Comparison of ENCODE assay signal across 8 mouse cellular contexts in genomic region chr14:25739957-25740565, GRCm38 (mm10). TPM values are rescaled to one million over a fixed set of nuclear protein-coding genes. Genes with fewer than 3 reads are reported as not detected.
DNase-seq lines count a peak whose midpoint lies in the region; ATAC-seq and TF ChIP-seq lines count a peak whose summit lies in the region.

No protein-coding gene starts in this region.

- intact Hi-C loops in gastrocnemius, postnatal 14 days (cut with DNase I; ENCODE audit: low total_unique reads) = no loop called here
- intact Hi-C loops in left cerebral cortex, postnatal 36 days (cut with DNase I) = no loop called here

- TF ChIP-seq CTCF in forebrain, postnatal 0 days (IDR thresholded peaks at IDR 0.05; ENCODE audit: low read depth) = peak; percentile 35

- H3K27ac ChIP-seq in forebrain, postnatal 0 days (ENCODE audit: low read depth, low read length) = 0 out of 2 replicates have a peak overlapping the region, but pooled peaks have one; percentile 29
- H3K27ac ChIP-seq in forebrain, embryonic 11.5 days (ENCODE audit: low read depth, low read length) = no peak overlapping the region
- no peak overlapping the region for H3K27ac ChIP-seq in intestine, embryonic 15.5 days

- no peaks in the 10 kb centered on the region for H3K27me3 ChIP-seq in forebrain, postnatal 0 days (ENCODE audit: insufficient read depth, low read length)
- no peaks in the 10 kb centered on the region for H3K27me3 ChIP-seq in forebrain, embryonic 11.5 days (ENCODE audit: control insufficient read depth, insufficient read depth, low read length)
- no peaks in the 10 kb centered on the region for H3K27me3 ChIP-seq in intestine, embryonic 15.5 days (replicated peaks)

- no peak overlapping the region for H3K4me3 ChIP-seq in forebrain, postnatal 0 days (ENCODE audit: low read depth, low read length)
- no peak overlapping the region for H3K4me3 ChIP-seq in forebrain, embryonic 11.5 days (ENCODE audit: low read depth, low read length)
- H3K4me3 ChIP-seq in intestine, embryonic 15.5 days (replicated peaks) = no peak overlapping the region

- peaks cover 10% of the 10 kb centered on the region; the same call in 1 of the 2 replicates for H3K4me1 ChIP-seq in forebrain, postnatal 0 days (ENCODE audit: insufficient read depth)
- H3K4me1 ChIP-seq in forebrain, embryonic 11.5 days (replicated peaks; ENCODE audit: control insufficient read depth, insufficient read depth, low read length) = peaks cover 3% of the 10 kb centered on the region; the same call in 1 of the 2 replicates
- H3K4me1 ChIP-seq in intestine, embryonic 15.5 days (replicated peaks) = peaks cover 44% of the 10 kb centered on the region

- H3K4me2 ChIP-seq in forebrain, postnatal 0 days (ENCODE audit: low read depth) = no peak overlapping the region
- no peak overlapping the region for H3K4me2 ChIP-seq in forebrain, embryonic 11.5 days (ENCODE audit: low read depth, low read length, severe bottlenecking)
- H3K4me2 ChIP-seq in intestine, embryonic 15.5 days (replicated peaks) = no peak overlapping the region

- DNase-seq in forebrain, postnatal 0 days = peak; percentile 58
- no peak for DNase-seq in forebrain, embryonic 11.5 days (ENCODE audit: low spot score)
- peak; percentile 36 for DNase-seq in cerebellum, adult 11 months
- peak; percentile 65 for DNase-seq in gastrocnemius, postnatal 14 days
- DNase-seq in left cerebral cortex, postnatal 36 days (ENCODE audit: low spot score in 2 of 2) = peak; percentile 51 to 52
- no peak for DNase-seq in embryo, embryonic 10.5 days (ENCODE audit: low spot score)

- 82% methylated on average over 4 of the region's 4 CpGs for WGBS in forebrain, postnatal 0 days
- 80% methylated on average over 4 of the region's 4 CpGs for WGBS in forebrain, embryonic 11.5 days
- 79% methylated on average over 4 of the region's 4 CpGs for WGBS in intestine, embryonic 15.5 days

- peak; percentile 88 for ATAC-seq in forebrain, postnatal 0 days
- ATAC-seq in forebrain, embryonic 11.5 days (replicated peaks; ENCODE audit: low FRiP score) = no peak
- ATAC-seq in megakaryocyte-erythroid progenitor cell, adult 5-6 weeks (replicated peaks; ENCODE audit: low FRiP score, low TSS enrichment, poor library complexity, severe bottlenecking) = no peak
- no peak for ATAC-seq in intestine, embryonic 15.5 days

- no peaks in the 10 kb centered on the region for H3K36me3 ChIP-seq in forebrain, postnatal 0 days (ENCODE audit: insufficient read depth)
- no peaks in the 10 kb centered on the region for H3K36me3 ChIP-seq in forebrain, embryonic 11.5 days (ENCODE audit: control insufficient read depth, insufficient read depth, low read length)
- peaks cover 5% of the 10 kb centered on the region; the same call in 1 of the 2 replicates for H3K36me3 ChIP-seq in intestine, embryonic 15.5 days

- no peaks in the 10 kb centered on the region for H3K9me3 ChIP-seq in forebrain, postnatal 0 days (ENCODE audit: low read length)
- no peaks in the 10 kb centered on the region for H3K9me3 ChIP-seq in forebrain, embryonic 11.5 days (ENCODE audit: control insufficient read depth, low read length)
- no peaks in the 10 kb centered on the region for H3K9me3 ChIP-seq in intestine, embryonic 15.5 days

- no peak overlapping the region for H3K9ac ChIP-seq in forebrain, postnatal 0 days
- H3K9ac ChIP-seq in forebrain, embryonic 11.5 days (ENCODE audit: low read length) = no peak overlapping the region
- no peak overlapping the region for H3K9ac ChIP-seq in intestine, embryonic 15.5 days

RNA-seq across cellular contexts. Expression of gene Zcchc24, which starts 28.8 kb away (rescaled TPM):
- total RNA-seq in forebrain, postnatal 0 days (2014; rRNA removed) = 25.4 and 28.7 TPM in 2 replicates
- 11.1 and 14.7 TPM in 2 replicates for polyA plus RNA-seq in forebrain, postnatal 0 days (2015; fragmentation: Nextera tagmentation; extraction: Ambion mirVana)
- 12.8 and 15.2 TPM in 2 replicates for polyA plus RNA-seq in forebrain, embryonic 11.5 days (2014; fragmentation: Nextera tagmentation; extraction: Ambion mirVana)
- 10 to 100 TPM; 45.2 to 45.5 TPM for total RNA-seq in gastrocnemius, postnatal 14 days (2021)
- 10 to 100 TPM; 49.1 to 49.7 TPM for total RNA-seq in left cerebral cortex, postnatal 36 days (2021)
- 1.3 and 1.4 TPM in 2 replicates for total RNA-seq in megakaryocyte-erythroid progenitor cell, adult 5-6 weeks (2014; fragmentation: Nextera tagmentation)
- total RNA-seq in megakaryocyte-erythroid progenitor cell, adult 5-6 weeks (2017) = 0.91 and 1.4 TPM in 2 replicates
- 20.6 and 21.0 TPM in 2 replicates for polyA plus RNA-seq in intestine, embryonic 15.5 days (2015; fragmentation: Nextera tagmentation; extraction: Ambion mirVana)

RNA-seq across cellular contexts. Expression of gene Ppif, which starts 46.1 kb away (rescaled TPM):
- total RNA-seq in forebrain, postnatal 0 days (2014; rRNA removed) = 33.3 and 39.7 TPM in 2 replicates
- 35.0 and 35.3 TPM in 2 replicates for polyA plus RNA-seq in forebrain, postnatal 0 days (2015; fragmentation: Nextera tagmentation; extraction: Ambion mirVana)
- 34.8 and 38.4 TPM in 2 replicates for polyA plus RNA-seq in forebrain, embryonic 11.5 days (2014; fragmentation: Nextera tagmentation; extraction: Ambion mirVana)
- total RNA-seq in gastrocnemius, postnatal 14 days (2021) = 10 to 100 TPM; 40.9 to 51.4 TPM
- total RNA-seq in left cerebral cortex, postnatal 36 days (2021) = 10 to 100 TPM; 21.2 to 25.0 TPM
- 142 and 159 TPM in 2 replicates for total RNA-seq in megakaryocyte-erythroid progenitor cell, adult 5-6 weeks (2014; fragmentation: Nextera tagmentation)
- total RNA-seq in megakaryocyte-erythroid progenitor cell, adult 5-6 weeks (2017) = 42.9 and 55.8 TPM in 2 replicates
- polyA plus RNA-seq in intestine, embryonic 15.5 days (2015; fragmentation: Nextera tagmentation; extraction: Ambion mirVana) = 89.9 and 90.5 TPM in 2 replicates

Comparison
In these comparisons a context has a peak if more than half of its experiments do, and no peak if none do; other contexts are left out.
1. DNase-seq: peak in forebrain, postnatal 0 days (single experiment), cerebellum, adult 11 months (single experiment), gastrocnemius, postnatal 14 days (single experiment) and left cerebral cortex, postnatal 36 days (2 of 2); none in forebrain, embryonic 11.5 days (single experiment) and embryo, embryonic 10.5 days (single experiment).
2. RNA of gene Zcchc24, which starts 28.8 kb away (total RNA-seq): 49.1 to 49.7 TPM in left cerebral cortex, postnatal 36 days, 45.2 to 45.5 TPM in gastrocnemius, postnatal 14 days and 25.4 to 28.7 TPM in forebrain, postnatal 0 days; 0.91 to 1.4 TPM in megakaryocyte-erythroid progenitor cell, adult 5-6 weeks; every median in the first group is over 10 times any median in the second.